In the genomic region with DNA sequence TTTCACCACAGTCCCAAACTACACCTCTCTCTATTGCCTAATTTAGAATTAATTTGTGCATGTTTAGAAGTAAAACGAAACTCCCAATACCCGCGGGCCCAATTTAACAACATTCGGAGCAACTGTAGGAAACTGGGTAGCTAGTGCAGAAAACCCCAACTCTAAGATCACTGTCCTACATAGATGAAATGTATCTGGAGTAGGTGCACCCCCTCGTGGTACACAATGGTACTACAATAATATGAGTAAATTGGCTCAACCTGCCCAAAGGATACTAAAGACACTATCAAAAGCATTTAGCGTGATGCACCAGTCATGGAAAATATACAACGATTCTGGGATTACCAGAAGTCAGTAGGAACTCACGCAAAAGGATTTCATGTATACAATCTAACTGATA, we compare ENCODE assay signal across 9 mouse cellular contexts. TPM values are rescaled to one million over a fixed set of nuclear protein-coding genes. Genes with fewer than 3 reads are reported as not detected.
A peak's percentile ranks its signal among the peaks of the same experiment; 100 is the strongest.
DNase-seq lines count a peak whose midpoint lies in the region; ATAC-seq lines count a peak whose summit lies in the region.
"Had no signal": no experiment of that assay in that cellular context is flagged by ENCODE, and none has a peak within 500 bp of the region (broad histone marks: within the 10 kb centered on the region; RNA-seq: fewer than 3 reads in every experiment).

No protein-coding gene starts in this region.

- H3K4me2 ChIP-seq in forebrain, embryonic 15.5 days (replicated peaks), result no peak overlapping the region
- 0 out of 2 replicates have a peak overlapping the region, but pooled peaks have one; percentile 20 for H3K4me2 ChIP-seq in limb, embryonic 15.5 days
- H3K4me2 ChIP-seq in neural tube, embryonic 14.5 days (ENCODE audit: low read depth, low read length), result no peak overlapping the region
- H3K4me2 ChIP-seq: stomach, embryonic 15.5 days had no signal

- no peaks in the 10 kb centered on the region for H3K36me3 ChIP-seq in forebrain, embryonic 15.5 days
- no peaks in the 10 kb centered on the region for H3K36me3 ChIP-seq in limb, embryonic 15.5 days
- H3K36me3 ChIP-seq in neural tube, embryonic 14.5 days (ENCODE audit: control insufficient read depth, insufficient read depth, low read length), result no peaks in the 10 kb centered on the region
- H3K36me3 ChIP-seq: stomach, embryonic 15.5 days had no signal

- no peaks in the 10 kb centered on the region for H3K27me3 ChIP-seq in forebrain, embryonic 15.5 days
- no peaks in the 10 kb centered on the region for H3K27me3 ChIP-seq in limb, embryonic 15.5 days
- H3K27me3 ChIP-seq in neural tube, embryonic 14.5 days (ENCODE audit: control insufficient read depth, insufficient read depth, low read length), result no peaks in the 10 kb centered on the region
- H3K27me3 ChIP-seq: stomach, embryonic 15.5 days had no signal

- ATAC-seq in cerebellum, adult (ENCODE audit: insufficient number of reproducible peaks, low FRiP score, low TSS enrichment), result peak; percentile 81
- ATAC-seq in forebrain, embryonic 15.5 days (replicated peaks), result peak; percentile 71; the same call in 1 of the 2 replicates
- ATAC-seq in limb, embryonic 15.5 days (ENCODE audit: insufficient number of reproducible peaks, low FRiP score, low TSS enrichment, low read depth), result no peak
- ATAC-seq in neural tube, embryonic 14.5 days (ENCODE audit: low read depth), result peak; percentile 77; the same call in 1 of the 2 replicates

- no peaks in the 10 kb centered on the region for H3K4me1 ChIP-seq in forebrain, embryonic 15.5 days
- H3K4me1 ChIP-seq in limb, embryonic 15.5 days, result no peaks in the 10 kb centered on the region
- no peaks in the 10 kb centered on the region for H3K4me1 ChIP-seq in neural tube, embryonic 14.5 days (ENCODE audit: control insufficient read depth, insufficient read depth, low read length)
- H3K4me1 ChIP-seq: stomach, embryonic 15.5 days had no signal

- peak; percentile 49 for DNase-seq in urinary bladder, postnatal 25 days (ENCODE audit: low spot score)
- no peak for DNase-seq in urinary bladder, postnatal 10 days (ENCODE audit: low spot score)
- DNase-seq in kidney, adult 9 months, result peak; percentile 82
- DNase-seq in thymus, postnatal 4 days, result peak; percentile 67

- no peaks in the 10 kb centered on the region for H3K9me3 ChIP-seq in forebrain, embryonic 15.5 days
- H3K9me3 ChIP-seq in limb, embryonic 15.5 days, result no peaks in the 10 kb centered on the region
- H3K9me3 ChIP-seq in neural tube, embryonic 14.5 days (ENCODE audit: control insufficient read depth, low read length), result no peaks in the 10 kb centered on the region
- H3K9me3 ChIP-seq: stomach, embryonic 15.5 days had no signal

- H3K4me3 ChIP-seq in forebrain, embryonic 15.5 days, result no peak overlapping the region
- H3K4me3 ChIP-seq in limb, embryonic 15.5 days, result no peak overlapping the region
- no peak overlapping the region for H3K4me3 ChIP-seq in neural tube, embryonic 14.5 days (ENCODE audit: low read depth, low read length)
- H3K4me3 ChIP-seq: stomach, embryonic 15.5 days had no signal

- WGBS in forebrain, embryonic 15.5 days, result 19% methylated on average over 8 of the region's 8 CpGs
- WGBS in limb, embryonic 15.5 days, result 11% methylated on average over 8 of the region's 8 CpGs
- 12% methylated on average over 8 of the region's 8 CpGs for WGBS in neural tube, embryonic 14.5 days

- H3K27ac ChIP-seq in forebrain, embryonic 15.5 days (replicated peaks), result no peak overlapping the region
- no peak overlapping the region for H3K27ac ChIP-seq in limb, embryonic 15.5 days
- H3K27ac ChIP-seq in neural tube, embryonic 14.5 days (ENCODE audit: low read depth, low read length), result no peak overlapping the region
- H3K27ac ChIP-seq: stomach, embryonic 15.5 days had no signal

- H3K9ac ChIP-seq in forebrain, embryonic 15.5 days (replicated peaks), result no peak overlapping the region
- no peak overlapping the region for H3K9ac ChIP-seq in limb, embryonic 15.5 days
- no peak overlapping the region for H3K9ac ChIP-seq in neural tube, embryonic 14.5 days (replicated peaks; ENCODE audit: low read depth, low read length)
- H3K9ac ChIP-seq: stomach, embryonic 15.5 days had no signal

RNA-seq across cellular contexts. Expression of gene Cd1d1, which starts 22.7 kb away (rescaled TPM):
- polyA plus RNA-seq in forebrain, embryonic 15.5 days (2015; fragmentation: Nextera tagmentation; extraction: Ambion mirVana), result 84.0 and 88.3 TPM in 2 replicates
- 26.4 and 28.9 TPM in 2 replicates for polyA plus RNA-seq in limb, embryonic 15.5 days (2015; fragmentation: Nextera tagmentation; extraction: Ambion mirVana)
- polyA plus RNA-seq in neural tube, embryonic 14.5 days (2014; fragmentation: Nextera tagmentation; extraction: Ambion mirVana), result 52.4 and 58.7 TPM in 2 replicates

RNA-seq across cellular contexts. Expression of gene Dclk2, which starts 55.9 kb away (rescaled TPM):
- polyA plus RNA-seq in forebrain, embryonic 15.5 days (2015; fragmentation: Nextera tagmentation; extraction: Ambion mirVana), result 99.9 and 106 TPM in 2 replicates
- polyA plus RNA-seq in limb, embryonic 15.5 days (2015; fragmentation: Nextera tagmentation; extraction: Ambion mirVana), result 3.4 and 4.5 TPM in 2 replicates
- 75.5 and 83.4 TPM in 2 replicates for polyA plus RNA-seq in neural tube, embryonic 14.5 days (2014; fragmentation: Nextera tagmentation; extraction: Ambion mirVana)

Comparison
In these comparisons a context has a peak if more than half of its experiments do, and no peak if none do; other contexts are left out.
1. RNA of gene Dclk2, which starts 55.9 kb away (polyA plus RNA-seq): 99.9 to 106 TPM in forebrain, embryonic 15.5 days and 75.5 to 83.4 TPM in neural tube, embryonic 14.5 days; 3.4 to 4.5 TPM in limb, embryonic 15.5 days; every median in the first group is over 10 times any median in the second.